Mouse (Mus musculus) neural tube, embryonic 10.5 days (tissue): ENCODE results near the gene Cdca4.
"Not testable (repeated sequence)": the region's sequence is repeated elsewhere in the genome, so short reads cannot be mapped to it uniquely, and the experiment has no call there.

Source experiments
- DNase-seq: peaks from one replicate; pipeline ENCODE4 v3.0.0-alpha.2; 2017; ENCODE audit warnings: low spot score; ENCODE audit errors: extremely low spot score

The Cdca4 gene

GRCm38 (mm10) chr12:112823221-112823620, 6.0 kb downstream of the Cdca4 start:
- DNase-seq, result no peak

GRCm38 (mm10) chr12:112822676-112823075, 6.5 kb downstream of the Cdca4 start:
- no peak for DNase-seq

GRCm38 (mm10) chr12:112821974-112822373, 7.2 kb downstream of the Cdca4 start:
- no peak for DNase-seq

- no peak for DNase-seq
Observed at GRCm38 (mm10) chr12:112821216-112821615, 8.0 kb downstream of the Cdca4 start.

GRCm38 (mm10) chr12:112820401-112820999, 8.7 kb downstream of the Cdca4 start:
- DNase-seq, result no peak

GRCm38 (mm10) chr12:112819057-112819662, 10.1 kb downstream of the Cdca4 start:
- DNase-seq, result no peak

GRCm38 (mm10) chr12:112816866-112817265, 12.4 kb downstream of the Cdca4 start:
- not testable (repeated sequence) for DNase-seq

GRCm38 (mm10) chr12:112816294-112816693, 12.9 kb downstream of the Cdca4 start:
- DNase-seq, result peak; percentile 42

- no peak for DNase-seq
Observed at GRCm38 (mm10) chr12:112814682-112815470, 14.3 kb downstream of the Cdca4 start.

GRCm38 (mm10) chr12:112813370-112813769, 15.9 kb downstream of the Cdca4 start:
- no peak for DNase-seq

- DNase-seq, result no peak
Observed at GRCm38 (mm10) chr12:112810092-112810885, 18.9 kb downstream of the Cdca4 start.

- DNase-seq, result no peak
Observed at GRCm38 (mm10) chr12:112809641-112810040, 19.6 kb downstream of the Cdca4 start.

GRCm38 (mm10) chr12:112808587-112809364, 20.4 kb downstream of the Cdca4 start, which contains the start of gene Clba1:
Gene Clba1, plus strand, starts transcription at chr12:112808937.
- peak; percentile 92 for DNase-seq

- no peak for DNase-seq
Observed at GRCm38 (mm10) chr12:112808212-112808586, 21.0 kb downstream of the Cdca4 start.

- DNase-seq, result no peak
Observed at GRCm38 (mm10) chr12:112807796-112808195, 21.4 kb downstream of the Cdca4 start.

- DNase-seq, result no peak
Observed at GRCm38 (mm10) chr12:112806044-112806443, 23.2 kb downstream of the Cdca4 start.

GRCm38 (mm10) chr12:112804046-112804445, 25.2 kb downstream of the Cdca4 start:
- DNase-seq, result no peak

- no peak for DNase-seq
Observed at GRCm38 (mm10) chr12:112802917-112803316, 26.3 kb downstream of the Cdca4 start.

- DNase-seq, result peak; percentile 83
Observed at GRCm38 (mm10) chr12:112801864-112802846, 27.1 kb downstream of the Cdca4 start, which contains the start of gene Ahnak2. Gene Ahnak2, minus strand, starts transcription at chr12:112802657.
